Mouse (Mus musculus): Measurements from ENCODE around the gene Srsf9.

DNA sequence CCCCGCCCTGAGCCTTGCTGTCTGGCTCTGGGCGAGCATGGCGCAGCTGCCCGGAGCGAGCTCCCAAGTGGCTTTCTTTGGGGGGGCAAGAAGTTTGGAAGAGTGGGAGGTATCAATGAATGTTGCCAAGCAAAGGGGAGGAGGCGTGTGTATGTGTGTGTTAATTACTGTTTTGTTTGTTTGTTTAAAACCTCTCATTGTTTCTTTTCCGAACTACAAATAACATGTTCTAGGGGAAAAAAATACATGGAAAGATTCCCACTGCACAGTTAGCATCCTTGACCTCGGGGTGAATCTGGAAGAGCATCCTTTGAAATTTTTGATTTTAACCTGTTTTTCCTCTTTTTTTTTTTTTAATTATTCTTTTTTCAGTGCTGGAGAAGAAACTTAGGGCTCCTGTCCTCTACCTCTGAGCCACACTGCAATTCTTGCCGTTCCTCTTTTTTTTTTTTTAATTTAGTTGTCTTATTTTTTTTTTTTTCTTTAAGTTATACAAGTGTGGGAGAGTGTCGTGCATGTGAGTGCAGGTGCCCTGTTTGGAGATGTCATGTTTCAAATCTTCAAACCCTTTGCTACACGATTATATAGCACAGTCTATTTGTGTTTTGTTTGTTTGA is 47.3 kb downstream of the Srsf9 start:
- no peak for TF ChIP-seq CTCF (IDR thresholded peaks at IDR 0.05; ENCODE audit: extremely low read depth, insufficient read depth, insufficient read length, insufficient replicate concordance)
- TF ChIP-seq POLR2A (IDR thresholded peaks at IDR 0.05; ENCODE audit: low read depth, low read length) = no peak
